Mouse (Mus musculus) midbrain, embryonic 13.5 days (tissue): ENCODE results near the gene Adamts5. TPM values are rescaled to one million over a fixed set of nuclear protein-coding genes. Genes with fewer than 3 reads are reported as not detected.

Experiments
- ATAC-seq: fragments of 200-750 bp; cut with Nextera tagmentation; 2 replicates; pipeline ENCODE4 v1.8.0; 2017; ENCODE audit warnings: mild to moderate bottlenecking, moderate TSS enrichment, moderate library complexity
- H3K27ac ChIP-seq: fragments of 300-500 bp; sonication (generic); 2 replicates; pipeline ENCODE4 v1.5.1; 2015; ENCODE audit warnings: inconsistent platforms, mild to moderate bottlenecking, moderate library complexity
- H3K27me3 ChIP-seq: fragments of 300-500 bp; sonication (generic); 2 replicates; pipeline ENCODE4 v1.6.1; 2015; ENCODE audit warnings: mild to moderate bottlenecking, inconsistent platforms
- H3K36me3 ChIP-seq: fragments of 300-500 bp; sonication (generic); 2 replicates; pipeline ENCODE4 v1.6.1; 2015; ENCODE audit warnings: mild to moderate bottlenecking, inconsistent platforms
- H3K4me1 ChIP-seq: fragments of 300-500 bp; sonication (generic); replicated peaks from 2 replicates; pipeline ENCODE4 v1.6.1; 2015; ENCODE audit warnings: inconsistent platforms
- H3K4me2 ChIP-seq: fragments of 300-500 bp; sonication (generic); replicated peaks from 2 replicates; pipeline ENCODE4 v1.6.1; 2015; ENCODE audit warnings: moderate library complexity, mild to moderate bottlenecking, inconsistent platforms
- H3K4me3 ChIP-seq: fragments of 300-500 bp; sonication (generic); replicated peaks from 2 replicates; pipeline ENCODE4 v1.5.1; 2015; ENCODE audit warnings: mild to moderate bottlenecking, inconsistent platforms
- H3K9ac ChIP-seq: fragments of 300-500 bp; sonication (generic); replicated peaks from 2 replicates; pipeline ENCODE4 v1.6.1; 2015; ENCODE audit warnings: mild to moderate bottlenecking, inconsistent platforms
- H3K9me3 ChIP-seq: fragments of 300-500 bp; sonication (generic); 2 replicates; pipeline ENCODE4 v1.6.1; 2016; ENCODE audit warnings: mild to moderate bottlenecking, inconsistent platforms
- WGBS: fragments of 180-500 bp; shearing (Covaris S2); methylation state at CpG from one replicate; pipeline ENCODE4 v1.1.7; 2015; 5-methylcytosine and 5-hydroxymethylcytosine counted together
- polyA plus RNA-seq: library from polyadenylated mRNA; unstranded; fragments of >200 nt; fragmentation: Nextera tagmentation; extraction: Ambion mirVana; gene quantifications from 2 replicates; pipeline ENCODE4 v1.2.1, GENCODE M21; 2015

Gene Adamts5
- polyA plus RNA-seq = 0.93 and 1.1 TPM in 2 replicates

DNA sequence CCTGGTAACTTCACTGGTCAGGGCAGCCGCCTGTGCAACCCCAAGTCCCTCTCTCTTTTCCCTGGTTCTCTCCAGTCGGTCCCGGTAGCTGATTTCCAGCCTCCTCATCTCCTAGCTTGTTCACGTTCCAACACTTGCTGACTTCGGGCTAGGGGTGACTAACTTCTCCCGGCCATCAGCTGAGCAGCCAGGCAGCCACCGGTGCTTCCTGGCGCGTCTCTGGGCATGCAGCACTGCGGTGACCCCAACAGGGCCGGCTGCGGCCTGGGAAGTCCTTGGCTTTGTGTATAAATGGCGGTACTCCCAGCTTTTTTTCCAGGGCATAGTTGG is at the start of gene Adamts5:
Gene Adamts5, minus strand, starts transcription at position 248 of the 330 bp plus-strand sequence.
- Histone ChIP-seq H3K9ac (peak within 1 kb of the TSS; percentile 74), H3K4me2 (peak within 1 kb of the TSS; percentile 95), H3K9me3 (no peaks in the 10 kb centered on the region), H3K4me1 (peaks cover 17% of the 10 kb centered on the region), H3K27me3 (peaks cover 22% of the 10 kb centered on the region), H3K4me3 (peak within 1 kb of the TSS; percentile 61), H3K36me3 (no peaks in the 10 kb centered on the region), H3K27ac (0 out of 2 replicates have a peak within 1 kb of the TSS, but pooled peaks have one; percentile 19)
- 5% methylated on average over 13 of the region's 13 CpGs for WGBS
- no peak for ATAC-seq

DNA sequence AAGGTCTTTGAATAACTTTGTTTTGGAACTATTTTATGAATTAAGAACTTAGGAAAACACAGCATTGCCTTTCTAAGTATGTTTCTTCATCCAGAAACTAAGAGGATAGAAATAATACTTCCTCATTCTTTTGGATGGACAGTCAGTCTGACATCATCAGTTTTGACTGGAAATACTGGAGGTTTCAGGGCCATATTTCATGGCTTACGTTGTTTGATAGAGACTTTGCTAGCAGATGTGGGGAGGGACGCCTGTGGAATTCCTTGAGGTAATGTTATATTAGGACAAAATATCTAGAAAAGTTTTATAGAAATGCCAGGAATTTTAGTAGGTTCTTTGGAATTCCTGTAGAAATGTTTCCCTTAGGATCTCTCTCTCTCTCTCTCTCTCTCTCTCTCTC is 48.7 kb upstream of the Adamts5 start:
- no peaks in the 10 kb centered on the region for H3K36me3 ChIP-seq
- 93% methylated on average over 2 of the region's 2 CpGs for WGBS
- no peaks in the 10 kb centered on the region for H3K9me3 ChIP-seq
- no peak overlapping the region for H3K4me2 ChIP-seq
- H3K9ac ChIP-seq = no peak overlapping the region
- H3K27ac ChIP-seq = no peak overlapping the region
- no peaks in the 10 kb centered on the region for H3K27me3 ChIP-seq
- H3K4me1 ChIP-seq = no peaks in the 10 kb centered on the region
- no peak for ATAC-seq
- H3K4me3 ChIP-seq = no peak overlapping the region

DNA sequence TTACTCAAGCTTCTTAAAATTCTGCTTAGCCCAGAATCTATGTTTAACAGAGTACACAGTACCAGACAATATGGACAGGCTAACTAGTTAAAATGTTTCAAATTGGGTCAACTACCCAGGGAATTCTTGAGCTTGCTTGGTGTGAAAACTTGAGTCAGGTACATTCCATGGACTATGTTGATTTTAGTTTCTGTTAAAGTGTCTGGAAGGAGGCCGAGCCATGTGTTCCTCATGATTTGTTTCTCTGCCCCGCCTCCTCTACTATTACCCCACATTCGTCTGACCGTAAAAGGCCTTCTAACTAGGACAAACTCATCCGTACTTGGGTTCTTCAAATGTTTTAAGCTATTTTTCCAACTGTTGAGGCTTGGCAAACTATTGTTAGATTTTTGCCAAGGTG is 24.4 kb upstream of the Adamts5 start:
- no peaks in the 10 kb centered on the region for H3K27me3 ChIP-seq
- no peaks in the 10 kb centered on the region for H3K36me3 ChIP-seq
- H3K4me1 ChIP-seq = no peaks in the 10 kb centered on the region
- H3K4me3 ChIP-seq = no peak overlapping the region
- no peak overlapping the region for H3K4me2 ChIP-seq
- ATAC-seq = no peak
- H3K9me3 ChIP-seq = no peaks in the 10 kb centered on the region
- WGBS = 95% methylated on average over 5 of the region's 5 CpGs
- H3K27ac ChIP-seq = no peak overlapping the region
- H3K9ac ChIP-seq = no peak overlapping the region

DNA sequence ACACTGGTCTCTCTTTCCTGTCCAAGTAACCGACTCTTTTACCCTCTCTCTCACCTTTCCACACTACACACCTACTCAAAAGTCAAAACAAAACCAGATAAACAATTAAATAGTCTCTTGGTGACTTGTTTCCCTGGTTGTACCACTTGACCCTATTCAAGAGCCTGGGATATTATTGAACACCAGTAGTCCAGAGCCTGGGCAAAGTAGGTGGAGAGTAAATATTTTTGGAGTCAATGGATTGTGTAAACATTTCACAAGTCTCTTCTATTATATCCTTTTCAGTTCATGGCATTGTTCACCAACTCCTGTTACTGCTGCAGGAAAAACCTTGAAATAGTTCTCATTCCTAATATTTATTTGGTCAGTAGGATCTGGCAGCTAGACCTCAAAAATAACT is 20.8 kb upstream of the Adamts5 start:
- no peak for ATAC-seq
- Histone ChIP-seq H3K4me1 (no peaks in the 10 kb centered on the region), H3K27me3 (no peaks in the 10 kb centered on the region), H3K9me3 (no peaks in the 10 kb centered on the region), H3K27ac (no peak overlapping the region), H3K4me2 (no peak overlapping the region), H3K4me3 (no peak overlapping the region), H3K9ac (no peak overlapping the region), H3K36me3 (no peaks in the 10 kb centered on the region)
- 79% methylated on average over 1 of the region's 1 CpGs for WGBS

DNA sequence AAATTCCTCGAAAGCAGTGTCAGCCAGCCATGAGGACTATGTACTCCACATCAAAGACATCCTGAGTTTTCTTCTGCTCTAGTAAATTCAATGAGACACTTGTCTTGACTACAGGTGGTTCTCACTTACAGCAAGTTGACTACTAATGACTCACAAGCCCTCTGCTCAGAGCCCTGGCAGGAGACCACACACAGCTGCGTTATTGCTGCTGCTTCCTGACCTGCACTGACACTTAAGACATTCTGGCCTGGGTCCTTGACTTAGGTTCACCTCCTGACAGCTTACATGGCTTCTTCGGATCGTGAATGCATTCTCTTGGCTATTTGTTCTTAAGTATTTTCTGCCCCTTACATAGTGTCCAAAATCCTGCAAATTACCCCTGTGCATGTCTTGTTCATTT is 18.5 kb upstream of the Adamts5 start:
- Histone ChIP-seq H3K4me2 (no peak overlapping the region), H3K4me3 (no peak overlapping the region), H3K4me1 (no peaks in the 10 kb centered on the region), H3K27ac (no peak overlapping the region), H3K9ac (no peak overlapping the region), H3K36me3 (no peaks in the 10 kb centered on the region), H3K9me3 (no peaks in the 10 kb centered on the region), H3K27me3 (no peaks in the 10 kb centered on the region)
- ATAC-seq = no peak
- 80% methylated on average over 4 of the region's 4 CpGs for WGBS

DNA sequence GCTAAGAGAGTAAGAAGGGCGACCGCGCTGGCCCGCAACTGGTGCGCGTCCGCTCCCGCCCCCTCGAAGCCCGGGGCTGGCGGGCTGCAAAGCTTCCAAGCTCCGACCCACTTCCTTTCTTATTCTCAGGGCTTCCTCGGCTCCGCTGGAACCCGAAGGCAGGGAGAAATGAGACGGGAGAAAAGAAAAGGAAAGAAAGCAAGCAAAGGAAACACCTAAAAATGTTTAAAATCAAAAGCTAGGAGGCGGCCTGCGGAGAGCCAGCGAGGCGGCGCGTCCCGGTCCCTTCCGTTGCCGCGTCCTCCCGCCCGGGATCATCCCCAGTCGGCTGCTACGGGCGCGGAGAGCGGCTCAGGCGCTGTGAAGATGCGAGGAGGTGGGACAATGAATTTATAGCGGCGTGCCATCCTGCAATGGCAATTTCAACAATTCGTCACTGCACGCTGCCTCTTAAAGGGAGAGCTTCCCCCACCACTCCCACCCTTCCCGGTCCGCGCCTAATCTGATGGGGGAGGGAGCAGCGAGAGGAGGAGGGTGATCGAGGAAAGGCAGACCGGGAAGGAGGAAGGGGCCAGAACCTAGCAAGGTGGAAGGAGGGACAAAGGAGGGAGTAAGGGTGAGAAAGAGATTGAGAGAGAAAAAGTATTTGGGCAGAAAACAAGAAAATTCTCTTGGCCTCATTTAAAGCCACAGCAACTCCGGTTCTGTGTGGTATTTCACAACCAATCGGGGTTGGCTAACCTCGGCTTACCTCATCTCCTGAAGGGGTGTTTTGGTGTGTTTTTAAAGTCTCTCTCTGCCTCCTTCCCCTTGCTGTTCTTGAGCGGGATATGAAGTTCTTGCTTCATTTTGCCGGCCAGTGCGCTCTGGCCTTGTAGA is 687 bp downstream of the Adamts5 start:
- 0 out of 2 replicates have a peak overlapping the region, but pooled peaks have one; percentile 19 for H3K27ac ChIP-seq
- H3K4me2 ChIP-seq = peak overlapping the region; percentile 95
- peak overlapping the region; percentile 74 for H3K9ac ChIP-seq
- peak overlapping the region; percentile 61 for H3K4me3 ChIP-seq
- no peaks in the 10 kb centered on the region for H3K36me3 ChIP-seq
- 1% methylated on average over 51 of the region's 51 CpGs for WGBS
- H3K4me1 ChIP-seq = peaks cover 17% of the 10 kb centered on the region
- H3K9me3 ChIP-seq = no peaks in the 10 kb centered on the region
- ATAC-seq = peak; percentile 76
- H3K27me3 ChIP-seq = peaks cover 22% of the 10 kb centered on the region

DNA sequence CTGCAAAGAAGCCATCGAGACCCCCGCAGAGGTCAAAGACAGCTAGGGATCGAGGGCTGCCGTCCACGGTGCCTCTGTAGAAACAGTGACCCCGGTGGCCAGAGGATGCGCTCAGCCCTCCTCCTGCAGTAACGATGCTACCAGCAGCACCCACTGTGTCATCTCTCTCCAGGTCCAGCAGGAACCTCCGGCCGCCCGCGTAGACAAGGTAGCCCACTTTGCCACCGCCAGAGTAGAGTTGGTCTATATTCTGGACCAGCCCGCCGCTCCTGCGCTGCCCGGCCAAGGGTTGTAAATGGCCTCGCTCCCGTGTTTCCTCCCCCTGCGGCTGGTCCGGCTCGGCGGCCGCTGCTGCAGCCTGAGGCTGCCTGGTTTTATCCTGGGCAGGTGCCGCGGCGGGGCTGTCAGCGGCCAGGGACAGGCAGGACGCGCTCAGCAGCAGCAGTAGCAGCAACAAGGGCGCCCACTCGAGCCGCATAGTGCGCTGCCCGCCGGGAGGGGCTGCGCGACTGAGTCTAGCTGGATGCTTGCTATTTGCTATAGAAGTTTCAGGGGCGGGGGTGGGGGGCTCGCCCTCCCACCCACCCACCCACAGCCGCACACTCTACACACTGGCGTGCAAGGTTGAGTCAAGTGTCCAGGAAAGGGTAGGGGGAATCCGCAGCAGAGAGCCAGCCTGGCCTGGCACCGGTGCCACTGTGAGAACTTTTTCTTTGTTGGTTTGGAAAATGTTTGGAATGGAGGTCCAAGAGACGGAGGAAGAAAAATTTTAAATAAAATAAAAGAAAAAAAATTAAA is 1.6 kb downstream of the Adamts5 start:
- peaks cover 22% of the 10 kb centered on the region for H3K27me3 ChIP-seq
- 0 out of 2 replicates have a peak overlapping the region, but pooled peaks have one; percentile 5 for H3K27ac ChIP-seq
- peak overlapping the region; percentile 61 for H3K4me3 ChIP-seq
- ATAC-seq = peak; percentile 77
- peak overlapping the region; percentile 95 for H3K4me2 ChIP-seq
- peak overlapping the region; percentile 74 for H3K9ac ChIP-seq
- no peaks in the 10 kb centered on the region for H3K9me3 ChIP-seq
- peaks cover 17% of the 10 kb centered on the region for H3K4me1 ChIP-seq
- H3K36me3 ChIP-seq = no peaks in the 10 kb centered on the region
- 1% methylated on average over 45 of the region's 45 CpGs for WGBS

DNA sequence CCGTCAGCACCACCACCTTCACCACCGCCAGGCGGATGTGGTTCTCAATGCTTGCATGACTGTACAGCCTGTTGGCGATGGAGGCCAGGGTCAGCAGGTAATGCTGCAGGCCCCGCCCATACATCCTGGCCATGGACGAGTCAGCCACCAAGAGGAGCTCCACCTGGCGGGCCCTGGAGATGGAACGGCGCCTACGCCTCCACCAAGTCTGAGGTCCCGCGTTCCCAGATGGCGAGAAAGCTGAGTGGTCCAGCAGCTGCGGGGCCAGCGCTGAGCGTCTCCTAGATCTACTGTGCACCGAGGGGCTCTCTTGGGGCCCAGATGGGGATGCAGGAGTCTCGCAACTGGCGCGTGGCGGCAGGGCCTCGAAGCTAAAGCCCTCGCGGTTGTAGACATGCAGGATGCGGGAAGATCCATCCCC is 2.3 kb downstream of the Adamts5 start:
- H3K4me2 ChIP-seq = peak overlapping the region; percentile 95
- H3K9me3 ChIP-seq = no peaks in the 10 kb centered on the region
- H3K36me3 ChIP-seq = no peaks in the 10 kb centered on the region
- ATAC-seq = peak; percentile 44
- H3K9ac ChIP-seq = peak overlapping the region; percentile 74
- peaks cover 22% of the 10 kb centered on the region for H3K27me3 ChIP-seq
- H3K4me1 ChIP-seq = peaks cover 17% of the 10 kb centered on the region
- WGBS = 20% methylated on average over 25 of the region's 25 CpGs
- H3K27ac ChIP-seq = no peak overlapping the region
- H3K4me3 ChIP-seq = peak overlapping the region; percentile 61

DNA sequence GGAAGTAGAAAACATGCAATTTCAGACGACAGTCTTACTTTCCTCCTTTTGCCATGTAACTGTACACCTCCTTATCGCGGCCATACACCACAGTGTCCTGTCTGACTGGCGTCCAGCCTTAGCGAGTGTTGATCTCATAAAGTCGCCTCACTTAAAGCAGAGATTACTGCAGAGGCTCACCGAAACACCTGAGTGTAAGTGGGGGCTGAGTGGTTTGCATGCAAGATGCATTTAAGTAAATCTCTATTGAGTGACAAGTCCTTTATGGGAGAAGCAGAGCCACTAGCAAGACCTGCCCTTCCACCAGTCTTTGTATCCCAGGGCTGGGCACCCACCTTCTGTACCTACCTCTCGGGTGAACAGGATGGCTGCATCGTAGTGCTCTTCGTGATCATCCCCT is 2.8 kb downstream of the Adamts5 start:
- H3K4me1 ChIP-seq = peaks cover 17% of the 10 kb centered on the region
- peaks cover 22% of the 10 kb centered on the region for H3K27me3 ChIP-seq
- 90% methylated on average over 10 of the region's 10 CpGs for WGBS
- H3K4me2 ChIP-seq = peak overlapping the region; percentile 95
- no peaks in the 10 kb centered on the region for H3K9me3 ChIP-seq
- ATAC-seq = peak; percentile 3
- no peak overlapping the region for H3K9ac ChIP-seq
- H3K36me3 ChIP-seq = no peaks in the 10 kb centered on the region
- peak overlapping the region; percentile 61 for H3K4me3 ChIP-seq
- H3K27ac ChIP-seq = no peak overlapping the region

DNA sequence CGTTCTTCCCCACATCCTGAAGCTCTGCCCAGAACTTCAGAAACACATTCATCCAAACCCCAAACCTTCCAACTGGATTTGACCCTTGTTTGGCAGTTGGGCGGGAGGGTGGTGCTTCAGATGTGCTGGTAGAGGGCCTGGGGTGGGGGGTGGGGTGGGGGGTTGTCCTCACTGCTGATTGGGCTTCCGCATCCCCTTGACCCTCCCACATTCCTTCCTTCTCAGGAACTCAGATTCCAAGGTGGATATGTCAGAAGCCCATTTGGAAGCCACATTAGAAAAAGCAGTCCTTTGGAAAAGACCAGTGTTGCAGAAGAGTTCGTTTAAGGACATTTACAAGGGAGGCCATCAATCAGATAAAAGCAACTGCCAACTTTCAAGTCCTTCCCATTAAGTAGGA is 3.2 kb downstream of the Adamts5 start:
- H3K36me3 ChIP-seq = no peaks in the 10 kb centered on the region
- H3K27me3 ChIP-seq = peaks cover 22% of the 10 kb centered on the region
- no peak overlapping the region for H3K4me3 ChIP-seq
- no peak overlapping the region for H3K27ac ChIP-seq
- no peaks in the 10 kb centered on the region for H3K9me3 ChIP-seq
- WGBS = 86% methylated on average over 4 of the region's 4 CpGs
- H3K9ac ChIP-seq = no peak overlapping the region
- ATAC-seq = no peak
- peaks cover 17% of the 10 kb centered on the region for H3K4me1 ChIP-seq
- H3K4me2 ChIP-seq = no peak overlapping the region

DNA sequence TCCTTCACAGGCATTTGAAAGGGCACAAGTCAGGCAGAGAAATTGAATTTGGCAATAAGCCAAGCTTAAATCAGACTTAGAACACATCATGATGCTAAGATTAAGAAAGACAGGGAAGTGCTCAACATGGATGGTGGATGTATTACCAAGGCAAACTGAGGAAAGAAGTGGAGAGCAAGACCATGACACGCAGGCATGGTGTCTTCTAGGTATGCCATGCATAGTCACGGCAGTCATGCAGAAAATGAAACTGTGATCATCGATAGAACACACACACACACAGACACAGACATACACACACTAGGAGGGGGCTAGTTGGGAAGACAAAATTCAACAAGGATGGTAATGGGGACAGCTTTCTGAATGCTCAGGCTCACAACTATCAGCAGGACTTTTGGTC is 3.8 kb downstream of the Adamts5 start:
- ATAC-seq = no peak
- Histone ChIP-seq H3K27me3 (peaks cover 22% of the 10 kb centered on the region), H3K9ac (no peak overlapping the region), H3K4me1 (peaks cover 17% of the 10 kb centered on the region), H3K4me2 (no peak overlapping the region), H3K27ac (no peak overlapping the region), H3K36me3 (no peaks in the 10 kb centered on the region), H3K9me3 (no peaks in the 10 kb centered on the region), H3K4me3 (no peak overlapping the region)
- WGBS = 92% methylated on average over 3 of the region's 3 CpGs

DNA sequence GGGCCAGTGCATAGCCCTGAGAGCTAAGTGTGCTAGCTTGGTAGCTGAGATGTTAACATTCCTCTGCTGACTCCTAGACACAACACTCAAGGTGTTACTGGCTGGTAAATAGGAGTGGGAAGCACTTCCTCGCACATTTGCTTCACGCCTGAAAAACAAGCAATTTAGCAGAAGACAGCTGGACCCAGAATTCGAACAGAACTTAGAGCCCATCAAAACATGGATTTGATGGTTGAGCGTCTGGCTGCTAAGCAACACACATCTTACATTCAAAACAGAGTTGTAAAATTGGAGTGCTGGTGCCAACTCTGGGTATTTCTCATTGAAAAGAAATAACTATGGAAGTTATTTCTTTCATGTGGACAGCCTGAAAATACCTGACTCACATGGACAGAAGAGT is 5.7 kb downstream of the Adamts5 start:
- H3K9me3 ChIP-seq = no peaks in the 10 kb centered on the region
- peaks cover 12% of the 10 kb centered on the region for H3K4me1 ChIP-seq
- WGBS = 91% methylated on average over 4 of the region's 4 CpGs
- H3K27me3 ChIP-seq = peaks cover 10% of the 10 kb centered on the region
- no peak overlapping the region for H3K4me2 ChIP-seq
- no peak for ATAC-seq
- H3K9ac ChIP-seq = no peak overlapping the region
- H3K4me3 ChIP-seq = no peak overlapping the region
- no peaks in the 10 kb centered on the region for H3K36me3 ChIP-seq
- no peak overlapping the region for H3K27ac ChIP-seq
